Mouse (Mus musculus) kidney, embryonic 15.5 days (tissue): ENCODE measurements around the gene Ndrg3. TPM values are rescaled to one million over a fixed set of nuclear protein-coding genes. Genes with fewer than 3 reads are reported as not detected.

Experiments used
- ATAC-seq: fragments of 200-750 bp; cut with Nextera tagmentation; replicated peaks from 2 replicates; pipeline ENCODE4 v1.8.0; 2017; ENCODE audit warnings: moderate TSS enrichment; ENCODE audit not compliant: low FRiP score
- H3K27ac ChIP-seq: fragments of 300-500 bp; sonication (generic); 2 replicates; pipeline ENCODE4 v1.5.1; 2015; ENCODE audit warnings: mild to moderate bottlenecking, inconsistent platforms
- H3K27me3 ChIP-seq: fragments of 300-500 bp; sonication (generic); 2 replicates; pipeline ENCODE4 v1.6.1; 2015; ENCODE audit warnings: inconsistent platforms
- H3K36me3 ChIP-seq: fragments of 300-500 bp; sonication (generic); 2 replicates; pipeline ENCODE4 v1.6.1; 2015; ENCODE audit warnings: inconsistent platforms
- H3K4me1 ChIP-seq: fragments of 300-500 bp; sonication (generic); 2 replicates; pipeline ENCODE4 v1.6.1; 2015; ENCODE audit warnings: inconsistent platforms
- H3K4me2 ChIP-seq: fragments of 300-500 bp; sonication (generic); 2 replicates; pipeline ENCODE4 v1.6.1; 2015; ENCODE audit warnings: moderate library complexity, mild to moderate bottlenecking, inconsistent platforms
- H3K4me3 ChIP-seq: fragments of 300-500 bp; sonication (generic); replicated peaks from 2 replicates; pipeline ENCODE4 v1.5.1; 2015; ENCODE audit warnings: mild to moderate bottlenecking, inconsistent platforms
- H3K9ac ChIP-seq: fragments of 300-500 bp; sonication (generic); 2 replicates; pipeline ENCODE4 v1.6.1; 2015; ENCODE audit warnings: mild to moderate bottlenecking, inconsistent platforms
- H3K9me3 ChIP-seq: fragments of 300-500 bp; sonication (generic); replicated peaks from 2 replicates; pipeline ENCODE4 v1.6.1; 2016; ENCODE audit warnings: inconsistent platforms
- WGBS: fragments of 180-500 bp; shearing (Covaris S2); methylation state at CpG from one replicate; pipeline ENCODE4 v1.1.7; 2015; ENCODE audit warnings: mixed read lengths; 5-methylcytosine and 5-hydroxymethylcytosine counted together
- polyA plus RNA-seq: library from polyadenylated mRNA; unstranded; fragments of >200 nt; fragmentation: Nextera tagmentation; extraction: Ambion mirVana; gene quantifications from 2 replicates; pipeline ENCODE4 v1.2.1, GENCODE M21; 2015

Ndrg3 gene
- 46.9 and 49.8 TPM in 2 replicates for polyA plus RNA-seq

GRCm38 (mm10) chr2:156991470-156992319, at the start of gene Ndrg3:
Gene Ndrg3, minus strand, starts transcription at chr2:156992056.
- H3K27ac ChIP-seq, result peak within 1 kb of the TSS; percentile 66
- WGBS, result under 1% methylated on average over 64 of the region's 66 CpGs
- H3K27me3 ChIP-seq, result no peaks in the 10 kb centered on the region
- peaks cover 13% of the 10 kb centered on the region for H3K4me1 ChIP-seq
- H3K9me3 ChIP-seq, result no peaks in the 10 kb centered on the region
- peak within 1 kb of the TSS; percentile 89 for H3K4me3 ChIP-seq
- peak within 1 kb of the TSS; percentile 89 for H3K4me2 ChIP-seq
- peaks cover 25% of the 10 kb centered on the region for H3K36me3 ChIP-seq
- H3K9ac ChIP-seq, result peak within 1 kb of the TSS; percentile 85
- peak; percentile 97 for ATAC-seq

DNA sequence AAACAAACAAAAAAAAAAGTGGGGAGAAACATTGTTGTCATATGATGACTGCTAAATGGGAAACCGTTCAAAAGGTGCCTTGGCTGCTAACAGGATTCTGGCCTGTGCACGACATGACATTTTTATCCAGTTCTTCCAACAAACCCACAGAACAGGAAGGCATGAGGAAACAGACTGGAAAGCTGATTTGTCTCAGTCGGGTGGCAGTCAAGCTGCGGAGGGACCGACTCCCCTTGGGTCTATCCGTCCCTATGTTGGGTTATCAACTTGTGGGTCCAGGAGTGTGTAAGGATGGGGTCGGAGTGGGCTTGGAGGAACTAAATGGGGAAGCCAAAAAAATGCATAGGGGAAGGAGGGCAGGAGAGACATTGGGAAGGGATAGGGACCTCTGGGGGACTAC, 49.6 kb upstream of the Ndrg3 start:
- Histone ChIP-seq H3K9ac (no peak overlapping the region), H3K4me2 (no peak overlapping the region), H3K36me3 (peaks cover 95% of the 10 kb centered on the region), H3K4me3 (no peak overlapping the region), H3K27me3 (no peaks in the 10 kb centered on the region), H3K9me3 (no peaks in the 10 kb centered on the region), H3K4me1 (no peaks in the 10 kb centered on the region), H3K27ac (no peak overlapping the region)
- WGBS, result 91% methylated on average over 7 of the region's 7 CpGs
- ATAC-seq, result no peak

DNA sequence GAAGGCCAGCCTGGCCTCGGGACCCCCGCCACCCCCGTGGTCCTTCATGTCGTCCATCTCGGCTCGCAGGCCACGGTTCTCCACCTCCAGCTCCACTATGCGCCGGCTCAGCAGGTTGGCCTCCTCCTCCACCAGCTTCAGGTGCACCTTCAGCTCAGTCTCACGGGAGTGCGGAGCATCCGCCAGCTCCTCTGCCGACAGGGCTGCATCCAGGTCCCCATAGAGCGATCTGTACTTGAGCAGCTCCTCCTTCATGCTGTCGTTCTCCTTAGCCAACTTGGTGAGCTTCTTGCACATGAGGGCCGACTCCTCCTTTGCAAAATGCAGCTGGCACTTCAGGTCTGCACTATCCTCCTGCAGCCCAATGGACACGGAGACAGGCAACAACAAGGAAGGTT, 48.8 kb upstream of the Ndrg3 start:
- no peak overlapping the region for H3K4me2 ChIP-seq
- no peaks in the 10 kb centered on the region for H3K9me3 ChIP-seq
- 82% methylated on average over 17 of the region's 17 CpGs for WGBS
- peaks cover 92% of the 10 kb centered on the region for H3K36me3 ChIP-seq
- no peaks in the 10 kb centered on the region for H3K4me1 ChIP-seq
- H3K27me3 ChIP-seq, result no peaks in the 10 kb centered on the region
- ATAC-seq, result no peak
- H3K27ac ChIP-seq, result no peak overlapping the region
- no peak overlapping the region for H3K4me3 ChIP-seq
- H3K9ac ChIP-seq, result no peak overlapping the region

DNA sequence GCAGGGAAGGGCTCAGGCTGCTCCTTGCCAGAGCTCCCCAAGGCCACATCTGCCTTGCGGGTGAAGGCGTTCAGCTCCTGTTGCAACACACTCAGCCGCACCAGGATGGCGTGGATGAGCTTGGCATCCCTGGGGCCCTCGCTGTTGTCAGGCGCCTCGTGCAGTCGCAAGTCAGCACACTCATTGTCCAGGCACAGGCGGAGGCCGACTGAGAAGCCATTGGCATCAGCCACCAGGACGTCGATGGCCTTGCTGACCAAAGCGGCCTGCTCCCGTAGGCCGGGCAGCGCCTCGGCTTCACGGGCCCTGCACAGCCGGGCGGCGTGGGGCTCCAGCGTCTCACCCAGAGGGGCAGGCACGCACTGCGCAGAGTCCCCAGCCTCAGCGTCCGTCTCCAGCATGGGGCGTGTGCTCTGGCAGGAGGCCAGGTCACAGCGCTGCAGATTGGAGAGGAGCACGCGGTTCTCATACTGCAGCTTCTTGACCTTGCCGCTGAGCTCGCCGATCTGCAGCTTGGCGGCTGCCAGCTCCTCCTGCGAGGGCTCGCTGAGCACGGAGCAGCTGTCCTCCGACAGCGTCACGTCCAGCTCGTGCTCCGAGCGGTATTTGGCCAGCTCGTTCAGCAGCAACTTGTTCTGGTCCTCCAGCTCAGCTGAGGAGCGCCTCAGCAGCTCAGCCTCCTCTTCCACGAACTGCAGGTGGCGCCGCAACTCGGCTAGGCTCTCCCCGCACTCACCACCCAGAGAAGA, 48.2 kb upstream of the Ndrg3 start:
- no peak overlapping the region for H3K9ac ChIP-seq
- 89% methylated on average over 49 of the region's 50 CpGs for WGBS
- H3K36me3 ChIP-seq, result peaks cover 92% of the 10 kb centered on the region

DNA sequence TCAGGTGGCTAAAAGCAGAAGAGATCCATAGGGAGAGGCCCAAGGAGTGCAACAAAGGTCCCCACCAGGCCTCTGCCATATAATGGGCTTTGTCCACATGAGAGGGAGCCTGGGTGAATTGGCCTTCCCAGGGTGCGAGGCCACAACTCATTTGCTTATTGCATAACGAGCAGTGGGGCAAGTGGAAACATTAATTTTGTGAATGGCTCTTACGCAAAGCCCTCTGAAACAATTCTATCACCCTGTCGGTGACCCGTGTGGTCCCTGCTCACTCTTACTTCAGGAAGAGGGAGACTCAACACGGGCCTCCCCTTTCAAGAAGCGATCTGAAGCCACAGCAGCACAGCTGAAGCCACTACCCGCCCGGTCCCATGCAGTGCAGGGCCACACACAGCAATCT, 45.4 kb upstream of the Ndrg3 start:
- whole genome bisulfite sequencing, result 83% methylated on average over 9 of the region's 9 CpGs
- no peak overlapping the region for H3K4me3 ChIP-seq
- no peaks in the 10 kb centered on the region for H3K4me1 ChIP-seq
- no peaks in the 10 kb centered on the region for H3K9me3 ChIP-seq
- H3K4me2 ChIP-seq, result no peak overlapping the region
- H3K9ac ChIP-seq, result no peak overlapping the region
- ATAC-seq, result no peak
- no peaks in the 10 kb centered on the region for H3K27me3 ChIP-seq
- no peak overlapping the region for H3K27ac ChIP-seq
- peaks cover 90% of the 10 kb centered on the region for H3K36me3 ChIP-seq

More for the DNA sequence above, 48.2 kb upstream of the Ndrg3 start:
- H3K4me2 ChIP-seq, result no peak overlapping the region
- no peak overlapping the region for H3K27ac ChIP-seq
- ATAC-seq, result peak; percentile 43; the same call in 1 of the 2 replicates
- H3K27me3 ChIP-seq, result no peaks in the 10 kb centered on the region
- no peaks in the 10 kb centered on the region for H3K4me1 ChIP-seq
- no peaks in the 10 kb centered on the region for H3K9me3 ChIP-seq
- H3K4me3 ChIP-seq, result no peak overlapping the region

- Histone ChIP-seq H3K27ac (no peak overlapping the region), H3K4me1 (no peaks in the 10 kb centered on the region), H3K27me3 (no peaks in the 10 kb centered on the region), H3K4me3 (no peak overlapping the region), H3K9ac (no peak overlapping the region), H3K36me3 (peaks cover 89% of the 10 kb centered on the region), H3K9me3 (no peaks in the 10 kb centered on the region), H3K4me2 (no peak overlapping the region)
- ATAC-seq, result no peak
- 91% methylated on average over 8 of the region's 8 CpGs for WGBS
Observed at GRCm38 (mm10) chr2:157036400-157036799, 44.5 kb upstream of the Ndrg3 start.

- Histone ChIP-seq H3K27me3 (no peaks in the 10 kb centered on the region), H3K4me3 (no peak overlapping the region), H3K9me3 (no peaks in the 10 kb centered on the region), H3K27ac (no peak overlapping the region), H3K4me2 (no peak overlapping the region), H3K36me3 (peaks cover 89% of the 10 kb centered on the region), H3K4me1 (no peaks in the 10 kb centered on the region), H3K9ac (no peak overlapping the region)
- WGBS, result 95% methylated on average over 7 of the region's 7 CpGs
- no peak for ATAC-seq
Observed at GRCm38 (mm10) chr2:157035371-157035770, 43.5 kb upstream of the Ndrg3 start.

GRCm38 (mm10) chr2:157030804-157031203, 38.9 kb upstream of the Ndrg3 start:
- H3K27ac ChIP-seq, result no peak overlapping the region

GRCm38 (mm10) chr2:157028261-157028660, 36.4 kb upstream of the Ndrg3 start:
- ATAC-seq, result no peak
- WGBS, result 91% methylated on average over 4 of the region's 4 CpGs

More at GRCm38 (mm10) chr2:157030804-157031203, 38.9 kb upstream of the Ndrg3 start:
- no peaks in the 10 kb centered on the region for H3K4me1 ChIP-seq
- WGBS, result 44% methylated on average over 9 of the region's 9 CpGs
- H3K27me3 ChIP-seq, result no peaks in the 10 kb centered on the region
- peaks cover 3% of the 10 kb centered on the region; the same call in 1 of the 2 replicates for H3K9me3 ChIP-seq
- ATAC-seq, result 0 out of 2 replicates have a peak, but pooled peaks have one; percentile 62
- no peak overlapping the region for H3K4me2 ChIP-seq
- no peak overlapping the region for H3K4me3 ChIP-seq
- peaks cover 92% of the 10 kb centered on the region for H3K36me3 ChIP-seq
- no peak overlapping the region for H3K9ac ChIP-seq

GRCm38 (mm10) chr2:157027106-157028008, 35.5 kb upstream of the Ndrg3 start:
- 89% methylated on average over 21 of the region's 21 CpGs for WGBS
- H3K4me2 ChIP-seq, result no peak overlapping the region
- no peak overlapping the region for H3K27ac ChIP-seq
- H3K4me1 ChIP-seq, result no peaks in the 10 kb centered on the region
- H3K4me3 ChIP-seq, result no peak overlapping the region
- no peaks in the 10 kb centered on the region for H3K27me3 ChIP-seq
- no peak overlapping the region for H3K9ac ChIP-seq
- ATAC-seq, result 0 out of 2 replicates have a peak, but pooled peaks have one; percentile 41
- H3K9me3 ChIP-seq, result peaks cover 10% of the 10 kb centered on the region; the same call in 1 of the 2 replicates
- H3K36me3 ChIP-seq, result peaks cover 97% of the 10 kb centered on the region

More at GRCm38 (mm10) chr2:157028261-157028660, 36.4 kb upstream of the Ndrg3 start:
- H3K4me3 ChIP-seq, result no peak overlapping the region
- H3K36me3 ChIP-seq, result peaks cover 97% of the 10 kb centered on the region
- no peaks in the 10 kb centered on the region for H3K27me3 ChIP-seq
- peaks cover 10% of the 10 kb centered on the region; the same call in 1 of the 2 replicates for H3K9me3 ChIP-seq
- H3K27ac ChIP-seq, result no peak overlapping the region
- H3K4me1 ChIP-seq, result no peaks in the 10 kb centered on the region
- H3K9ac ChIP-seq, result no peak overlapping the region
- H3K4me2 ChIP-seq, result no peak overlapping the region

DNA sequence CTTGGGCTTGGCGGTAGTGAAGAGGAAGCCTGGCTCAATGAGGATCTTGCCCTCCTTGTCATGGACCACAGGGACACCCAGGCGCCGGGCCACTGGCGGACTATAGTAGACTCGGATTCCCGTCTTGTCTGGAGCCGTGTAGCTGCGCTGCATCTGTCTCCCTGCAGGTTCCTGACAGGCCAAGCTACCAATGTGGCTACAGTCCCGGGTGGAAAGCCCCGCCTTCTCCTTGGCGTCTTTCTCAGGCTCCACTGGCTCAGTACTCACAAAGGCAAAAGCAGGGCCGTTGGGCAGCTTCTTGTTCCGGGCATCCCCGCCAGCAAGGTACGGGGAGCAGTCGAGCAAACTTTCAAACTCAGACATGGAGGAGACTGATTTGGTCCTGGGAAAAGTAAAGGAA, 29.3 kb upstream of the Ndrg3 start:
- H3K9ac ChIP-seq, result no peak overlapping the region
- no peak for ATAC-seq
- H3K4me3 ChIP-seq, result no peak overlapping the region
- no peak overlapping the region for H3K27ac ChIP-seq
- H3K4me2 ChIP-seq, result no peak overlapping the region
- WGBS, result 94% methylated on average over 16 of the region's 16 CpGs
- no peaks in the 10 kb centered on the region for H3K27me3 ChIP-seq
- peaks cover 100% of the 10 kb centered on the region for H3K36me3 ChIP-seq
- H3K4me1 ChIP-seq, result no peaks in the 10 kb centered on the region
- H3K9me3 ChIP-seq, result peaks cover 7% of the 10 kb centered on the region; the same call in 1 of the 2 replicates
